Mouse (Mus musculus): ENCODE data around the gene Erbb4.

GRCm38 (mm10) chr1:68466390-68466960 lies 641.4 kb downstream of the Erbb4 start:
- TF ChIP-seq GATA1 (IDR thresholded peaks at IDR 0.05; ENCODE audit: low read length) = no peak
- no peak for TF ChIP-seq TAL1 (IDR thresholded peaks at IDR 0.05; ENCODE audit: low read length)

Measured in erythroblast, embryonic 14.5 days (primary cell).